Mouse (Mus musculus) hindbrain, postnatal 0 days (tissue): Measurements from ENCODE around the gene Gm3336. TPM values are rescaled to one million over a fixed set of nuclear protein-coding genes. Genes with fewer than 3 reads are reported as not detected.
A peak's percentile ranks its signal among the peaks of the same experiment; 100 is the strongest.

Source experiments
- ATAC-seq: fragments of 200-750 bp; cut with Nextera tagmentation; 2 replicates; pipeline ENCODE4 v1.8.0; 2017; ENCODE audit warnings: mild to moderate bottlenecking, moderate TSS enrichment, moderate library complexity
- DNase-seq: peaks from one replicate; pipeline ENCODE4 v3.0.0-alpha.2; 2015; ENCODE audit warnings: low spot score
- H3K27ac ChIP-seq: fragments of 300-500 bp; sonication (generic); 2 replicates; pipeline ENCODE4 v1.5.1; 2014; ENCODE audit warnings: mild to moderate bottlenecking
- H3K27me3 ChIP-seq: fragments of 300-500 bp; sonication (generic); 2 replicates; pipeline ENCODE4 v1.6.1; 2014; ENCODE audit warnings: low read length, mixed read lengths; ENCODE audit not compliant: insufficient read depth
- H3K36me3 ChIP-seq: fragments of 300-500 bp; sonication (generic); 2 replicates; pipeline ENCODE4 v1.6.1; 2014; ENCODE audit warnings: low read length, mixed read lengths; ENCODE audit not compliant: insufficient read depth
- H3K4me1 ChIP-seq: fragments of 300-500 bp; sonication (generic); 2 replicates; pipeline ENCODE4 v1.6.1; 2014; ENCODE audit warnings: antibody characterized with exemption, low read length, mixed read lengths; ENCODE audit not compliant: insufficient read depth
- H3K4me2 ChIP-seq: fragments of 300-500 bp; sonication (generic); 2 replicates; pipeline ENCODE4 v1.6.1; 2014; ENCODE audit warnings: low read depth, mild to moderate bottlenecking, low read length, moderate library complexity, mixed read lengths
- H3K4me3 ChIP-seq: fragments of 300-500 bp; sonication (generic); 2 replicates; pipeline ENCODE4 v1.5.1; 2014; ENCODE audit warnings: low read length
- H3K9ac ChIP-seq: fragments of 300-500 bp; sonication (generic); replicated peaks from 2 replicates; pipeline ENCODE4 v1.6.1; 2014; ENCODE audit warnings: mild to moderate bottlenecking, low read length, moderate library complexity, mixed read lengths
- H3K9me3 ChIP-seq: fragments of 300-500 bp; sonication (generic); 2 replicates; pipeline ENCODE4 v1.6.1; 2016; ENCODE audit warnings: low read length, mixed read lengths
- CTCF ChIP-seq: IDR thresholded peaks from 2 replicates; pipeline ENCODE4 v1.5.1; 2016; ENCODE audit warnings: antibody characterized with exemption, control low read depth, low read depth
- WGBS: fragments of 180-500 bp; shearing (Covaris S2); extraction: QIAGEN DNeasy Blood & Tissue Kit; methylation state at CpG from one replicate; pipeline ENCODE4 v1.1.7; 2014; 5-methylcytosine and 5-hydroxymethylcytosine counted together
- polyA plus RNA-seq: library from polyadenylated mRNA; unstranded; fragments of >200 nt; fragmentation: Nextera tagmentation; extraction: Ambion mirVana; gene quantifications from 2 replicates; pipeline ENCODE4 v1.2.1, GENCODE M21; 2015
- total RNA-seq: library from RNA; depleted of rRNA; stranded (reverse); fragments of >200 nt; gene quantifications from 2 replicates; pipeline ENCODE4 v1.2.3, GENCODE M21; 2014

The Gm3336 gene
- total and polyA plus RNA-seq, 2 experiments from 2014 or later = not detected

DNA sequence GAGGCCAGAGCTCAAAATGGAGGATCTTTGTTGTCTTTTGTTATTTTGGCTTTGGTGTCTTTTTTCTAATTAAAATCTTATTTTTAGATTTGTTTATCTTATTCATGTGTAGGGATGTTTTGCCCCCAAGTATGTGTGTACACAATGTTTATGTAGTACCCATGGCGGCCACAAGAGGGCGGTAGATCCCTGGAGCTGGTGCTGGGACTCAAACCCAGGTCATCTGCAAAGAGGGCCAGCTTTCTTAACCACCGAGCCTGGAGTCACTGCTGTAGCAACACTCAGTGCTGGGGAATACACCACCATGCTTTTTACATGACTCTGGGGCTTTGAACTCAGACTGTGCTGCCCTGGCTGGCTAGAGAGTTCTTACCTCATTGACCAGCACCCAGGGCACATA lies 45.0 kb downstream of the Gm3336 start:
- no peak overlapping the region for H3K9ac ChIP-seq
- TF ChIP-seq CTCF = peak; percentile 83
- no peak overlapping the region for H3K27ac ChIP-seq
- H3K27me3 ChIP-seq = no peaks in the 10 kb centered on the region
- H3K36me3 ChIP-seq = peaks cover 4% of the 10 kb centered on the region; the same call in 1 of the 2 replicates
- H3K4me1 ChIP-seq = peaks cover 18% of the 10 kb centered on the region
- no peaks in the 10 kb centered on the region for H3K9me3 ChIP-seq
- H3K4me2 ChIP-seq = no peak overlapping the region
- ATAC-seq = no peak
- WGBS = 2% methylated on average over 3 of the region's 3 CpGs
- H3K4me3 ChIP-seq = no peak overlapping the region
- DNase-seq = peak; percentile 48

DNA sequence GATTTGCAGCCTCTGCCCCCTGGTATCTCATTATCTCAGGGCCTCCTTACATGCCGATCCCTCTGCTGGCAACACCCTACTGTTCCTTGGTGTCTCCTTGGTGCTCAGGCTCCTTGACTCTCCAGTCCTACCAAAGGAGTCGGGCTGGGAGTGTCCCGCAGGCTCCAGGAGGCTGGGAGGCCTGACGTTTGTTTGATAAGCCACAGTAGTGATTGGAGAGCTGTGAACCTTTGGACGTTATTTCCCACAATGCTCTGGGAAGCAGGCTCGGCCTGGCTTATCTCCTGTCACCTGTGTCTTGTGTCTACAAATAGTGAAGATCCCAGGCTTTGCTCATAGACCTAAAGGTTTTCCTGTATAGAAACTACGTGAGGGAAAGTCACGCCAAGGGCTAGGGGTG lies 45.7 kb downstream of the Gm3336 start:
- Histone ChIP-seq H3K4me2 (no peak overlapping the region), H3K9ac (no peak overlapping the region), H3K36me3 (peaks cover 11% of the 10 kb centered on the region; the same call in 1 of the 2 replicates), H3K27me3 (no peaks in the 10 kb centered on the region), H3K4me1 (peaks cover 14% of the 10 kb centered on the region), H3K9me3 (no peaks in the 10 kb centered on the region), H3K27ac (no peak overlapping the region), H3K4me3 (no peak overlapping the region)
- TF ChIP-seq CTCF = no peak
- ATAC-seq (no peak), DNase-seq (no peak)
- 81% methylated on average over 8 of the region's 8 CpGs for WGBS

- Histone ChIP-seq H3K9ac (no peak overlapping the region), H3K4me1 (peaks cover 9% of the 10 kb centered on the region), H3K9me3 (no peaks in the 10 kb centered on the region), H3K36me3 (peaks cover 15% of the 10 kb centered on the region; the same call in 1 of the 2 replicates), H3K27me3 (no peaks in the 10 kb centered on the region), H3K27ac (no peak overlapping the region), H3K4me3 (no peak overlapping the region), H3K4me2 (no peak overlapping the region)
- ATAC-seq (no peak), DNase-seq (no peak)
- 93% methylated on average over 13 of the region's 13 CpGs for WGBS
- no peak for TF ChIP-seq CTCF
Observed at GRCm38 (mm10) chr8:70764676-70765075, 46.3 kb downstream of the Gm3336 start.

GRCm38 (mm10) chr8:70765329-70765728 lies 47.0 kb downstream of the Gm3336 start:
- Histone ChIP-seq H3K36me3 (peaks cover 22% of the 10 kb centered on the region; the same call in 1 of the 2 replicates), H3K4me2 (peak overlapping the region; percentile 50), H3K4me3 (no peak overlapping the region), H3K9me3 (no peaks in the 10 kb centered on the region), H3K27ac (no peak overlapping the region), H3K27me3 (no peaks in the 10 kb centered on the region), H3K4me1 (peaks cover 9% of the 10 kb centered on the region; the same call in 1 of the 2 replicates), H3K9ac (no peak overlapping the region)
- 88% methylated on average over 9 of the region's 9 CpGs for WGBS
- no peak for TF ChIP-seq CTCF
- DNase-seq (no peak), ATAC-seq (no peak)

DNA sequence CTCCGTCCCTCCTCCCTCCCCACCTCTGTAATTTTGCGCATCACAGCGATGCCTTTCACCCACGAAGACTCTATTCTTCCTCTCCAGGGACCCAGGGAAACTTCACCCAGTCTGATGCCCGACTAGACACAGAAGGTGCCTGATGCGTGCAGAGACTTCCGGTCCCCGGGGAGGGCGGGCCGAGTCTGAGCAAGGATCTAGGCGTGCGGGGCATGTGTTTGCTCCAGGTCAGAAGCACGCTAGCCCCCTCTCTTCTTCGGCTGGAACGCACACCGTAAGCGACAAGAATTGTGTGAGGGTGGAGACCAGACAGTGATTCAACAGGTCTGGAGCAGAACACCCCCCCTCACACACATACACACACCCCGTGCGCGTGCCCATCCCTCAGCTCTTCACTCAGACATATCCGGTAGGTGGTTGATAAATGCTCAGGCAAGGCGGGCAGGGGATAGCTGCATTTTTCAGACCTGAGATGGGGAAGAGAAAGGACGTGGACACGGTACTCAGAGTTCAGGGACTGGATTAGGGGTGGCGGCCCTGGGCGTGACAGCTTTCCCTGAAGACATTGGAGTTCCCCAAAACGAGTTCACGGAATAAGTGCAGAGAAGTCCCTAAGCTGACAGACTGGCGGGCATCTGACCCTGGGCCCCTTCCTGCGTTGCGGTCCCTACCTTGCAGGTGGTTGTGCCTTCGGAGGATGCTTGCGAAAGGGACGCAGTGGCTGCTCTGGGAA lies 47.7 kb downstream of the Gm3336 start:
- Histone ChIP-seq H3K27ac (no peak overlapping the region), H3K4me3 (peak overlapping the region; percentile 20), H3K36me3 (peaks cover 28% of the 10 kb centered on the region), H3K27me3 (no peaks in the 10 kb centered on the region), H3K4me1 (peaks cover 9% of the 10 kb centered on the region; the same call in 1 of the 2 replicates), H3K9ac (peak overlapping the region; percentile 40), H3K9me3 (no peaks in the 10 kb centered on the region), H3K4me2 (peak overlapping the region; percentile 50)
- TF ChIP-seq CTCF = no peak
- WGBS = 4% methylated on average over 34 of the region's 34 CpGs
- ATAC-seq (no peak), DNase-seq (no peak)

GRCm38 (mm10) chr8:70766571-70767440 lies 48.5 kb downstream of the Gm3336 start:
- H3K27me3 ChIP-seq = no peaks in the 10 kb centered on the region
- peak overlapping the region; percentile 50 for H3K4me2 ChIP-seq
- 10% methylated on average over 21 of the region's 21 CpGs for WGBS
- peaks cover 35% of the 10 kb centered on the region for H3K36me3 ChIP-seq
- H3K4me1 ChIP-seq = peaks cover 9% of the 10 kb centered on the region; the same call in 1 of the 2 replicates
- TF ChIP-seq CTCF = no peak
- ATAC-seq (0 out of 2 replicates have a peak, but pooled peaks have one; percentile 5), DNase-seq (peak; percentile 41)
- peak overlapping the region; percentile 20 for H3K4me3 ChIP-seq
- H3K9me3 ChIP-seq = no peaks in the 10 kb centered on the region
- H3K27ac ChIP-seq = no peak overlapping the region; the same call in 1 of the 2 replicates
- peak overlapping the region; percentile 40 for H3K9ac ChIP-seq
